Mouse (Mus musculus) frontal cortex, postnatal 36 days (tissue): ENCODE measurements around the gene Elovl5.
A peak's percentile ranks its signal among the peaks of the same experiment; 100 is the strongest.

ENCODE experiments used
- DNase-seq, 2 experiments: peaks; one replicate each; pipeline ENCODE4 v3.0.0; 2022; ENCODE audit warnings: low spot score in 2 of 2

The Elovl5 gene

GRCm38 (mm10) chr9:77954981-77955380, 37.8 kb downstream of the Elovl5 start:
- DNase-seq: no peak

- no peak for DNase-seq
Observed at GRCm38 (mm10) chr9:77955511-77955910, 38.3 kb downstream of the Elovl5 start.

- no peak for DNase-seq
Observed at GRCm38 (mm10) chr9:77955964-77956363, 38.8 kb downstream of the Elovl5 start.

- no peak for DNase-seq
Observed at GRCm38 (mm10) chr9:77958327-77958726, 41.2 kb downstream of the Elovl5 start.

- DNase-seq: no peak
Observed at GRCm38 (mm10) chr9:77959759-77960158, 42.6 kb downstream of the Elovl5 start.

GRCm38 (mm10) chr9:77961350-77961749, 44.2 kb downstream of the Elovl5 start:
- DNase-seq: no peak

GRCm38 (mm10) chr9:77964084-77964483, 46.9 kb downstream of the Elovl5 start:
- no peak for DNase-seq

- DNase-seq: no peak
Observed at GRCm38 (mm10) chr9:77965287-77965686, 48.1 kb downstream of the Elovl5 start.

GRCm38 (mm10) chr9:77965768-77966552, 48.8 kb downstream of the Elovl5 start:
- DNase-seq: no peak

GRCm38 (mm10) chr9:77966861-77967260, 49.7 kb downstream of the Elovl5 start:
- no peak for DNase-seq

- peak; percentile 37 to 76 for DNase-seq
Observed at GRCm38 (mm10) chr9:77967584-77968163, 50.5 kb downstream of the Elovl5 start.

GRCm38 (mm10) chr9:77969192-77969953, 52.2 kb downstream of the Elovl5 start:
- DNase-seq: no peak

- DNase-seq: no peak
Observed at GRCm38 (mm10) chr9:77979000-77979399, 61.8 kb downstream of the Elovl5 start.

GRCm38 (mm10) chr9:77982616-77983015, 65.5 kb downstream of the Elovl5 start:
- DNase-seq: no peak

GRCm38 (mm10) chr9:77983521-77983920, 66.4 kb downstream of the Elovl5 start:
- no peak for DNase-seq

- DNase-seq: no peak
Observed at GRCm38 (mm10) chr9:77986153-77986795, 69.1 kb downstream of the Elovl5 start.

GRCm38 (mm10) chr9:77989626-77990025, 72.5 kb downstream of the Elovl5 start:
- no peak for DNase-seq

- no peak for DNase-seq
Observed at GRCm38 (mm10) chr9:77990278-77990677, 73.1 kb downstream of the Elovl5 start.

- DNase-seq: peak; percentile 51 to 68
Observed at GRCm38 (mm10) chr9:77991650-77992049, 74.5 kb downstream of the Elovl5 start.

GRCm38 (mm10) chr9:77992276-77992675, 75.1 kb downstream of the Elovl5 start:
- no peak for DNase-seq

- no peak for DNase-seq
Observed at GRCm38 (mm10) chr9:77993101-77993500, 75.9 kb downstream of the Elovl5 start.
